Mouse (Mus musculus) liver, embryonic 15.5 days (tissue): ENCODE measurements around the gene Appl1. TPM values are rescaled to one million over a fixed set of nuclear protein-coding genes. Genes with fewer than 3 reads are reported as not detected.

Experiments used
- ATAC-seq: fragments of 200-750 bp; cut with Nextera tagmentation; 2 replicates; pipeline ENCODE4 v1.8.0; 2017; ENCODE audit warnings: moderate number of reproducible peaks, mild to moderate bottlenecking, moderate library complexity; ENCODE audit not compliant: insufficient read depth
- H3K27ac ChIP-seq: fragments of 300-500 bp; sonication (generic); replicated peaks from 2 replicates; pipeline ENCODE4 v1.5.1; 2015; ENCODE audit warnings: mild to moderate bottlenecking, inconsistent platforms
- H3K27me3 ChIP-seq: fragments of 300-500 bp; sonication (generic); 2 replicates; pipeline ENCODE4 v1.6.1; 2015; ENCODE audit warnings: mild to moderate bottlenecking, inconsistent platforms
- H3K36me3 ChIP-seq: fragments of 300-500 bp; sonication (generic); replicated peaks from 2 replicates; pipeline ENCODE4 v1.6.1; 2015; ENCODE audit warnings: moderate library complexity, mild to moderate bottlenecking, inconsistent platforms
- H3K4me1 ChIP-seq: fragments of 300-500 bp; sonication (generic); replicated peaks from 2 replicates; pipeline ENCODE4 v1.6.1; 2015; ENCODE audit warnings: inconsistent platforms
- H3K4me2 ChIP-seq: fragments of 300-500 bp; sonication (generic); 2 replicates; pipeline ENCODE4 v1.6.1; 2015; ENCODE audit warnings: moderate library complexity, mild to moderate bottlenecking, inconsistent platforms
- H3K4me3 ChIP-seq: fragments of 300-500 bp; sonication (generic); replicated peaks from 2 replicates; pipeline ENCODE4 v1.5.1; 2015; ENCODE audit warnings: mild to moderate bottlenecking, inconsistent platforms
- H3K9ac ChIP-seq: fragments of 300-500 bp; sonication (generic); 2 replicates; pipeline ENCODE4 v1.6.1; 2015; ENCODE audit warnings: moderate library complexity, mild to moderate bottlenecking, inconsistent platforms
- H3K9me3 ChIP-seq: fragments of 300-500 bp; sonication (generic); replicated peaks from 2 replicates; pipeline ENCODE4 v1.6.1; 2016; ENCODE audit warnings: inconsistent platforms
- WGBS: fragments of 180-500 bp; shearing (Covaris S2); methylation state at CpG from one replicate; pipeline ENCODE4 v1.1.7; 2015; ENCODE audit warnings: mixed read lengths; ENCODE audit not compliant: insufficient replicate concordance; 5-methylcytosine and 5-hydroxymethylcytosine counted together
- polyA plus RNA-seq: library from polyadenylated mRNA; unstranded; fragments of >200 nt; fragmentation: Nextera tagmentation; extraction: Ambion mirVana; gene quantifications from 2 replicates; pipeline ENCODE4 v1.2.1, GENCODE M21; 2015

The Appl1 gene
- polyA plus RNA-seq, 1 experiment from 2014 or later: 8.3 TPM

GRCm38 (mm10) chr14:26991622-26992021, 20.6 kb upstream of the Appl1 start:
- Histone ChIP-seq H3K36me3 (no peaks in the 10 kb centered on the region), H3K9ac (no peak overlapping the region), H3K4me2 (no peak overlapping the region), H3K27ac (no peak overlapping the region), H3K9me3 (no peaks in the 10 kb centered on the region), H3K27me3 (no peaks in the 10 kb centered on the region), H3K4me1 (peaks cover 8% of the 10 kb centered on the region), H3K4me3 (no peak overlapping the region)
- 77% methylated on average over 18 of the region's 18 CpGs for WGBS
- ATAC-seq: no peak

GRCm38 (mm10) chr14:26988694-26989093, 17.7 kb upstream of the Appl1 start:
- no peaks in the 10 kb centered on the region for H3K9me3 ChIP-seq
- no peaks in the 10 kb centered on the region for H3K4me1 ChIP-seq
- H3K36me3 ChIP-seq: no peaks in the 10 kb centered on the region
- H3K9ac ChIP-seq: no peak overlapping the region
- H3K4me2 ChIP-seq: no peak overlapping the region
- no peaks in the 10 kb centered on the region for H3K27me3 ChIP-seq
- no peak for ATAC-seq
- no peak overlapping the region for H3K27ac ChIP-seq
- WGBS: 47% methylated on average over 2 of the region's 2 CpGs
- H3K4me3 ChIP-seq: no peak overlapping the region

- 54% methylated on average over 5 of the region's 5 CpGs for WGBS
- no peaks in the 10 kb centered on the region for H3K4me1 ChIP-seq
- H3K36me3 ChIP-seq: no peaks in the 10 kb centered on the region
- H3K4me3 ChIP-seq: no peak overlapping the region
- H3K9me3 ChIP-seq: no peaks in the 10 kb centered on the region
- no peak for ATAC-seq
- no peak overlapping the region for H3K27ac ChIP-seq
- H3K4me2 ChIP-seq: no peak overlapping the region
- H3K9ac ChIP-seq: no peak overlapping the region
- H3K27me3 ChIP-seq: no peaks in the 10 kb centered on the region
Measured at GRCm38 (mm10) chr14:26982150-26982530, 11.1 kb upstream of the Appl1 start.

- WGBS: 57% methylated on average over 5 of the region's 5 CpGs
- no peak for ATAC-seq
- no peak overlapping the region for H3K4me3 ChIP-seq
Measured at GRCm38 (mm10) chr14:26981494-26982149, 10.6 kb upstream of the Appl1 start.

GRCm38 (mm10) chr14:26981021-26981420, 10.0 kb upstream of the Appl1 start:
- Histone ChIP-seq H3K27ac (no peak overlapping the region), H3K4me2 (no peak overlapping the region), H3K4me3 (no peak overlapping the region), H3K27me3 (no peaks in the 10 kb centered on the region), H3K9ac (no peak overlapping the region), H3K9me3 (no peaks in the 10 kb centered on the region), H3K36me3 (no peaks in the 10 kb centered on the region), H3K4me1 (0 out of 2 replicates have a peak, but pooled peaks cover 3% of the 10 kb centered on the region)
- ATAC-seq: no peak
- WGBS: 82% methylated on average over 8 of the region's 8 CpGs

More at GRCm38 (mm10) chr14:26981494-26982149, 10.6 kb upstream of the Appl1 start:
- no peaks in the 10 kb centered on the region for H3K9me3 ChIP-seq
- no peak overlapping the region for H3K27ac ChIP-seq
- H3K4me1 ChIP-seq: no peaks in the 10 kb centered on the region
- no peaks in the 10 kb centered on the region for H3K27me3 ChIP-seq
- H3K36me3 ChIP-seq: no peaks in the 10 kb centered on the region
- no peak overlapping the region for H3K9ac ChIP-seq
- H3K4me2 ChIP-seq: no peak overlapping the region

GRCm38 (mm10) chr14:26979808-26980207, 8.8 kb upstream of the Appl1 start:
- Histone ChIP-seq H3K9ac (no peak overlapping the region), H3K4me3 (no peak overlapping the region), H3K4me1 (0 out of 2 replicates have a peak, but pooled peaks cover 3% of the 10 kb centered on the region), H3K27ac (no peak overlapping the region), H3K36me3 (no peaks in the 10 kb centered on the region), H3K9me3 (no peaks in the 10 kb centered on the region), H3K4me2 (no peak overlapping the region), H3K27me3 (no peaks in the 10 kb centered on the region)
- no peak for ATAC-seq
- WGBS: 76% methylated on average over 3 of the region's 3 CpGs

- ATAC-seq: no peak
- H3K4me3 ChIP-seq: no peak overlapping the region
- H3K27me3 ChIP-seq: no peaks in the 10 kb centered on the region; the same call in 1 of the 2 replicates
- H3K27ac ChIP-seq: no peak overlapping the region
- no peak overlapping the region for H3K9ac ChIP-seq
- H3K4me2 ChIP-seq: no peak overlapping the region
- 17% methylated on average over 2 of the region's 2 CpGs for WGBS
- H3K36me3 ChIP-seq: no peaks in the 10 kb centered on the region
- H3K4me1 ChIP-seq: 0 out of 2 replicates have a peak, but pooled peaks cover 3% of the 10 kb centered on the region
- H3K9me3 ChIP-seq: no peaks in the 10 kb centered on the region
Measured at GRCm38 (mm10) chr14:26977500-26977899, 6.5 kb upstream of the Appl1 start.

GRCm38 (mm10) chr14:26976212-26976611, 5.2 kb upstream of the Appl1 start:
- H3K36me3 ChIP-seq: no peaks in the 10 kb centered on the region
- H3K4me1 ChIP-seq: peaks cover 5% of the 10 kb centered on the region
- no peak overlapping the region for H3K4me3 ChIP-seq
- H3K4me2 ChIP-seq: no peak overlapping the region
- 16% methylated on average over 7 of the region's 7 CpGs for whole genome bisulfite sequencing
- no peak overlapping the region for H3K9ac ChIP-seq
- ATAC-seq: no peak
- peaks cover 2% of the 10 kb centered on the region; the same call in 1 of the 2 replicates for H3K27me3 ChIP-seq
- H3K27ac ChIP-seq: no peak overlapping the region
- no peaks in the 10 kb centered on the region for H3K9me3 ChIP-seq

GRCm38 (mm10) chr14:26975490-26975889, 4.5 kb upstream of the Appl1 start:
- Histone ChIP-seq H3K9ac (no peak overlapping the region), H3K27ac (no peak overlapping the region), H3K4me1 (peaks cover 7% of the 10 kb centered on the region), H3K27me3 (peaks cover 4% of the 10 kb centered on the region; the same call in 1 of the 2 replicates), H3K9me3 (no peaks in the 10 kb centered on the region), H3K36me3 (no peaks in the 10 kb centered on the region), H3K4me3 (no peak overlapping the region), H3K4me2 (no peak overlapping the region)
- no peak for ATAC-seq
- WGBS: 70% methylated on average over 3 of the region's 3 CpGs

GRCm38 (mm10) chr14:26973089-26973488, 2.1 kb upstream of the Appl1 start:
- H3K4me1 ChIP-seq: peaks cover 22% of the 10 kb centered on the region
- no peak overlapping the region for H3K4me3 ChIP-seq
- no peak overlapping the region for H3K4me2 ChIP-seq
- peaks cover 12% of the 10 kb centered on the region; the same call in 1 of the 2 replicates for H3K27me3 ChIP-seq
- H3K36me3 ChIP-seq: no peaks in the 10 kb centered on the region
- no peak overlapping the region for H3K9ac ChIP-seq
- 61% methylated on average over 2 of the region's 2 CpGs for WGBS
- ATAC-seq: no peak
- H3K27ac ChIP-seq: no peak overlapping the region
- no peaks in the 10 kb centered on the region for H3K9me3 ChIP-seq

- Histone ChIP-seq H3K27ac (peak overlapping the region; percentile 68), H3K9me3 (no peaks in the 10 kb centered on the region)
Measured at GRCm38 (mm10) chr14:26970439-26970932, 546 bp downstream of the Appl1 start.

More at GRCm38 (mm10) chr14:26970439-26970932, 546 bp downstream of the Appl1 start:
- Histone ChIP-seq H3K27me3 (peaks cover 12% of the 10 kb centered on the region; the same call in 1 of the 2 replicates), H3K4me3 (peak overlapping the region; percentile 82), H3K4me1 (peaks cover 24% of the 10 kb centered on the region), H3K36me3 (no peaks in the 10 kb centered on the region), H3K4me2 (peak overlapping the region; percentile 99), H3K9ac (peak overlapping the region; percentile 80)
- peak; percentile 98 for ATAC-seq
- WGBS: under 1% methylated on average over 53 of the region's 53 CpGs
